25 mouse cellular contexts compared by ENCODE assay signal in the genomic region with DNA sequence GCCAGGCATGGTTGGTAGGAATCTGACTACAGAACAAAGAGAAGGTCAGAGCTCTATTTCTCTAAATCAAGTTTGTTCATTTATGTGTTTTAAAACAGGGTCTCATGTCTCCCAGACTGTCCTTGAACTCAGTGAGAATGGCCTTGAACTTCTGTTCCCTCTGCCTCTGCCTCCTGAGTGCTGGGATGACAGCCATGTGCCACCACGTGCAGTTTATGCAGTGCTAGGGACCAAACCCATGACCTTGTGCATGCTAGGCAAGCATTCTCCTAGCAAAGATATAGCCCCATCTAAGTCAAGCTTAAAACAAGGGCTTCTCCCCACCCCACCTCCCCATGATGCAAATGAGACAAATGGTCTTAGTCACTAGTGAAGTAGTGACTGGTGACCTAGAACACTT. TPM values are rescaled to one million over a fixed set of nuclear protein-coding genes. Genes with fewer than 3 reads are reported as not detected.
A peak's percentile ranks its signal among the peaks of the same experiment; 100 is the strongest.
DNase-seq lines count a peak whose midpoint lies in the region; ATAC-seq lines count a peak whose summit lies in the region.
"Had no signal": no experiment of that assay in that cellular context is flagged by ENCODE, and none has a peak within 500 bp of the region (broad histone marks: within the 10 kb centered on the region; RNA-seq: fewer than 3 reads in every experiment).

No protein-coding gene starts in this region.

- 32% methylated on average over 1 of the region's 1 CpGs for WGBS in heart, embryonic 12.5 days
- 35% methylated on average over 1 of the region's 1 CpGs for WGBS in heart, embryonic 14.5 days
- 29% methylated on average over 1 of the region's 1 CpGs for WGBS in heart, embryonic 16.5 days

- H3K27ac ChIP-seq in heart, embryonic 12.5 days (ENCODE audit: poor library complexity, severe bottlenecking), result peak overlapping the region; percentile 80
- peak overlapping the region; percentile 71 to 76 for H3K27ac ChIP-seq in heart, embryonic 14.5 days (replicated peaks in 1 of 2; ENCODE audit: control insufficient read depth in 1 of 2, insufficient read depth in 1 of 2, low read depth in 2 of 2, low read length in 2 of 2)
- peak overlapping the region; percentile 85 for H3K27ac ChIP-seq in heart, embryonic 16.5 days (ENCODE audit: low read length)
- H3K27ac ChIP-seq: embryonic facial prominence, embryonic 12.5 days; forebrain, embryonic 15.5 days; hindbrain, embryonic 12.5 days had no signal

- peaks cover 6% of the 10 kb centered on the region for H3K9me3 ChIP-seq in heart, embryonic 12.5 days (replicated peaks)
- 0 out of 2 replicates have a peak, but pooled peaks cover 4% of the 10 kb centered on the region for H3K9me3 ChIP-seq in heart, embryonic 14.5 days (ENCODE audit: control insufficient read depth, low read length)
- peaks cover 5% of the 10 kb centered on the region; the same call in 1 of the 2 replicates for H3K9me3 ChIP-seq in heart, embryonic 16.5 days (replicated peaks; ENCODE audit: control insufficient read depth, low read length)
- H3K9me3 ChIP-seq: embryonic facial prominence, embryonic 12.5 days; forebrain, embryonic 15.5 days had no signal

- H3K4me3 ChIP-seq in heart, embryonic 12.5 days, result no peak overlapping the region
- H3K4me3 ChIP-seq in heart, embryonic 14.5 days (ENCODE audit: control insufficient read depth in 1 of 2, insufficient read depth in 1 of 2, low read depth in 1 of 2, low read length in 2 of 2), result no peak overlapping the region
- no peak overlapping the region for H3K4me3 ChIP-seq in heart, embryonic 16.5 days (ENCODE audit: low read length)
- H3K4me3 ChIP-seq: embryonic facial prominence, embryonic 12.5 days; forebrain, embryonic 15.5 days; hindbrain, embryonic 12.5 days had no signal

- H3K4me1 ChIP-seq in heart, embryonic 12.5 days (replicated peaks), result peaks cover 46% of the 10 kb centered on the region
- H3K4me1 ChIP-seq in heart, embryonic 14.5 days (ENCODE audit: control insufficient read depth in 2 of 2, insufficient read depth in 2 of 2, low read length in 2 of 2), result peaks cover 16 to 27% of the 10 kb centered on the region in 2 experiments
- H3K4me1 ChIP-seq in heart, embryonic 16.5 days (ENCODE audit: control insufficient read depth, insufficient read depth, low read length), result peaks cover 18% of the 10 kb centered on the region
- H3K4me1 ChIP-seq: embryonic facial prominence, embryonic 12.5 days; forebrain, embryonic 15.5 days had no signal

- no peak for ATAC-seq in heart, embryonic 12.5 days (ENCODE audit: insufficient number of reproducible peaks, low FRiP score)
- no peak for ATAC-seq in heart, embryonic 14.5 days (ENCODE audit: insufficient number of reproducible peaks, insufficient read depth, low FRiP score, low read depth)
- ATAC-seq in heart, embryonic 16.5 days (replicated peaks; ENCODE audit: extremely low read depth, insufficient read depth, low FRiP score), result peak; percentile 13; the same call in 1 of the 2 replicates
- ATAC-seq: activated CD4-positive, CD25-positive, alpha-beta regulatory T cell, adult 4 months; forebrain, embryonic 15.5 days; hindbrain, embryonic 16.5 days; inflammation-experienced regulatory T-cells, adult 6 months; Patski had no signal

- intact Hi-C loops in heart, postnatal 25 days (cut with DNase I), result no loop called here

- no peak overlapping the region for H3K4me2 ChIP-seq in heart, embryonic 12.5 days
- no peak overlapping the region for H3K4me2 ChIP-seq in heart, embryonic 14.5 days (ENCODE audit: low read length)
- no peak overlapping the region for H3K4me2 ChIP-seq in heart, embryonic 16.5 days (ENCODE audit: low read depth, low read length)
- H3K4me2 ChIP-seq: embryonic facial prominence, embryonic 12.5 days; forebrain, embryonic 15.5 days; hindbrain, embryonic 12.5 days had no signal

- no peaks in the 10 kb centered on the region for H3K27me3 ChIP-seq in heart, embryonic 12.5 days (replicated peaks)
- no peaks in the 10 kb centered on the region for H3K27me3 ChIP-seq in heart, embryonic 14.5 days (ENCODE audit: control insufficient read depth, insufficient read depth, low read length)
- H3K27me3 ChIP-seq in heart, embryonic 16.5 days (ENCODE audit: control insufficient read depth, insufficient read depth, low read length), result no peaks in the 10 kb centered on the region
- H3K27me3 ChIP-seq: CH12.LX; embryonic facial prominence, embryonic 12.5 days; forebrain, embryonic 15.5 days; hindbrain, embryonic 12.5 days; Patski had no signal

- no peaks in the 10 kb centered on the region; the same call in 1 of the 2 replicates for H3K36me3 ChIP-seq in heart, embryonic 12.5 days
- no peaks in the 10 kb centered on the region for H3K36me3 ChIP-seq in heart, embryonic 14.5 days (ENCODE audit: control insufficient read depth, insufficient read depth, low read length)
- no peaks in the 10 kb centered on the region for H3K36me3 ChIP-seq in heart, embryonic 16.5 days (ENCODE audit: control insufficient read depth, insufficient read depth)
- H3K36me3 ChIP-seq: embryonic facial prominence, embryonic 12.5 days; forebrain, embryonic 15.5 days; hindbrain, embryonic 12.5 days had no signal

- DNase-seq in heart, adult 18-20 months, result peak; percentile 36 to 49
- no peak for DNase-seq in heart, adult 9 months (ENCODE audit: low spot score in 2 of 2)
- no peak for DNase-seq in heart, postnatal 25 days (ENCODE audit: low spot score)
- no peak for DNase-seq in frontal cortex, postnatal 14 days (ENCODE audit: low spot score in 2 of 2)
- DNase-seq: adrenal gland, postnatal 14 days; cerebellum, adult 11-12 months; cerebellum, adult 9-10 months; cerebellum, postnatal 25 days; gastrocnemius, postnatal 14 days; kidney, adult 11 months; kidney, adult 9 months had no signal

- H3K9ac ChIP-seq in heart, embryonic 12.5 days, result no peak overlapping the region
- no peak overlapping the region; the same call in 1 of the 2 replicates for H3K9ac ChIP-seq in heart, embryonic 14.5 days (ENCODE audit: low read length)
- peak overlapping the region; percentile 28 for H3K9ac ChIP-seq in heart, embryonic 16.5 days (ENCODE audit: low read length)
- H3K9ac ChIP-seq: embryonic facial prominence, embryonic 12.5 days; forebrain, embryonic 15.5 days; hindbrain, embryonic 12.5 days had no signal

RNA-seq across cellular contexts. Expression of a gene that starts 32.1 kb away (rescaled TPM):
- 1 to 10 TPM; 4.7 to 5.4 TPM for total RNA-seq in heart, adult 18-20 months (2021)
- polyA plus RNA-seq in heart, embryonic 12.5 days (2016; fragmentation: Nextera tagmentation; extraction: Ambion mirVana), result 2.7 and 2.9 TPM in 2 replicates
- total RNA-seq in heart, postnatal 25 days (2021), result 1 to 10 TPM; 4.1 to 5.2 TPM
- 2.5 and 2.8 TPM in 2 replicates for polyA plus RNA-seq in heart, embryonic 14.5 days (2014; fragmentation: Nextera tagmentation; extraction: Ambion mirVana)
- 2.3 and 3.1 TPM in 2 replicates for polyA plus RNA-seq in heart, embryonic 16.5 days (2015; fragmentation: Nextera tagmentation; extraction: Ambion mirVana)
- total RNA-seq: adrenal gland, postnatal 14 days; granulocyte monocyte progenitor cell, adult 5-6 weeks had no signal
- polyA plus RNA-seq: activated CD4-positive, CD25-positive, alpha-beta regulatory T cell, adult 4 months; embryonic facial prominence, embryonic 12.5 days; inflammation-experienced regulatory T-cells, adult 6 months had no signal

RNA-seq across cellular contexts. Expression of a gene that starts 47.6 kb away (rescaled TPM):
- total RNA-seq in heart, adult 18-20 months (2021), result under 1 TPM; 0.41 to 0.74 TPM
- not detected in 2 replicates for polyA plus RNA-seq in heart, embryonic 12.5 days (2016; fragmentation: Nextera tagmentation; extraction: Ambion mirVana)
- total RNA-seq in heart, postnatal 25 days (2021), result under 1 TPM; 0.36 to 0.44 TPM
- polyA plus RNA-seq in heart, embryonic 14.5 days (2014; fragmentation: Nextera tagmentation; extraction: Ambion mirVana), result not detected in 2 replicates
- polyA plus RNA-seq in heart, embryonic 16.5 days (2015; fragmentation: Nextera tagmentation; extraction: Ambion mirVana), result 0.03 TPM in 1 of 2 replicates, not detected in the other
- total RNA-seq: adrenal gland, adult 18-20 months; adrenal gland, postnatal 14 days; CH12.LX; gastrocnemius, postnatal 14 days; granulocyte monocyte progenitor cell, adult 5-6 weeks had no signal
- polyA plus RNA-seq: activated CD4-positive, CD25-positive, alpha-beta regulatory T cell, adult 4 months; embryonic facial prominence, embryonic 12.5 days; forebrain, embryonic 11.5 days; forebrain, embryonic 15.5 days; hindbrain, embryonic 12.5 days; inflammation-experienced regulatory T-cells, adult 6 months; Patski had no signal

Comparison
In these comparisons a context has a peak if more than half of its experiments do, and no peak if none do; other contexts are left out.
1. DNase-seq: peak in heart, adult 18-20 months (2 of 2); none in heart, adult 9 months (0 of 2), heart, postnatal 25 days (single experiment) and frontal cortex, postnatal 14 days (0 of 2).
2. Peak in every context shown above with its lines, with median percentiles within 50 percentile points of each other: H3K27ac ChIP-seq.